Mouse (Mus musculus) c-Kit-positive CD71-positive TER-119-positive erythroid progenitor cells, embryonic 14.5 days (primary cell): ENCODE results near the gene Nsmf.

ENCODE experiments used
- DNase-seq: peaks from one replicate; pipeline ENCODE4 v3.0.0-alpha.2; 2013; ENCODE audit warnings: low spot score

The Nsmf gene

GRCm38 (mm10) chr2:25087842-25088241 is 33.7 kb downstream of the Nsmf start:
- DNase-seq = no peak

DNA sequence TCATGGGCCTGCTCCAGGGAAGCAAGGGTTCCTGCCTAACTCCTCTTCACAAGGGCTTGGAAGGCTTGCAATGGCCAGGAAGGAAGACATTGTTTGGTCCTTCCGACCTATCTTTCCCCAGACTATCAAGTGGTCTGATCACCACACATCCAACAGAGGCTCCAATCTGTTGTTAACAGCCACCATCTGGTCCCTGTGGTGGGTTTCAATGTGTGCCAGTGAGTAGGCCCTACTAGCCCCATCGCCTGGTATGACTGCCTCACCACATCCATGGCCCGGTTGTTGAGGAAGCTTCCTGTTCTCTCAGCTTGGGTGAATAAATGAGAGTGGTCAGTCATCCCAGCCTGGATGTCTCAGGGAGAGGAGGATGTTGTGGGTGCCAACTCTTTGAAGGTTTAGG is 34.5 kb downstream of the Nsmf start:
- no peak for DNase-seq

- no peak for DNase-seq
Observed at GRCm38 (mm10) chr2:25094785-25095108, 40.6 kb downstream of the Nsmf start.

DNA sequence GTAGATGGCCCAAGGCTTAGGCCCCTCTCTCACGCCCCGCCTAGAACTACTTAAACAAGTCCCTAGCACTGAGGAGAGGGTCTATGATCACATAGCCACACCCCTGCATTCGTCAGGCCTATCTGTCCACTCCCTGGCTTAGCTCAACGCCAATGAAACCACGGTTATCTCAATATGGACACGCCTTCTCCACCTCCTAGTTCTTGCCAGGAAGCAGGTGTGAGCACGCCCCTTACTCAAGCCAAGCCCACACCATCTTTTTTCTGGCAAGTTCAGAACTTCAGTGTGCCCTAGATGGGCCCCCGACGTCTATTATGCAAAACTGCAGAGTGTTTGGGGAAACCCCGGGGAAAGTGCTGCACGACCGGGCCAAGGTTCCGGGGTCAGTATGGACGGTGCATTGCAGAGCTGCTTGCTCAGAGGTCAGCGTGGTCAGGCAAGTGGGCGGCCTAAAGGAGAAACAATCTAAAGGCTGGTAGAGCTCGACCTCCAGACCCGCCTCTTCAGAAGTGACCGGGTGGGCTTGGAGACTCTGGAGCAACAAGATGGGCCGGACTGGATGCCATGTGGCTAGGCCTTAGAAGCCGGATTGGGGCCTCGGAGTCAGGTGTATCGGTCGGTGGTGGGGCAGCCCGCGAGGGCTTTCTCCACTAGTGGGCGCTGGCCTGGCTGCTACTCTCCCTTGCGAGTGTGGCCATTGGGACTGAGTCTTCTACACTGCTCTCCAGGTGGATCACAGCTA is 41.1 kb downstream of the Nsmf start, which contains the start of gene Noxa1:
TSS of gene Noxa1 (minus strand) at position 41 of the 742 bp plus-strand sequence.
- no peak for DNase-seq

GRCm38 (mm10) chr2:25098005-25098615 is 44.0 kb downstream of the Nsmf start:
- DNase-seq = no peak

DNA sequence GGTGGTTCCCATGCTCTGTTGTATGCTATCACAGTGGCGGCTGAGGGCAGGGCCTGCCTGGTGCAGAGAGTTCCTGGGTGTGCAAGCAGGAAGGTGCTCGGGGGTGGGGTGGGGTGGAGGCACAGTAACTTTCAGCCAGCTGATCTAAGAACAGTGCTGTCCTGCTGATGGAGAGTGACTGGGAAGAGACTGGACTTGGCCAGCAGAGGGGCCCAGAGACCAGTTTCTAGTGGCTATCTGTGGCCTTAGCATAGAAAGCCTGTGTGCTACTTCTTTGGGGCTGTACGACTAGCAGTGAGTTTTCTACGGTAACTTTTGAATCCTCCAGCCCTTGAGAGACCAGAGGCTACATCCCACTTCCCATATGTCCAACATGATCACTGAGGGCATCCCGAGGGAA is 44.8 kb downstream of the Nsmf start:
- no peak for DNase-seq

- DNase-seq = no peak
Observed at GRCm38 (mm10) chr2:25099703-25100102, 45.5 kb downstream of the Nsmf start.

DNA sequence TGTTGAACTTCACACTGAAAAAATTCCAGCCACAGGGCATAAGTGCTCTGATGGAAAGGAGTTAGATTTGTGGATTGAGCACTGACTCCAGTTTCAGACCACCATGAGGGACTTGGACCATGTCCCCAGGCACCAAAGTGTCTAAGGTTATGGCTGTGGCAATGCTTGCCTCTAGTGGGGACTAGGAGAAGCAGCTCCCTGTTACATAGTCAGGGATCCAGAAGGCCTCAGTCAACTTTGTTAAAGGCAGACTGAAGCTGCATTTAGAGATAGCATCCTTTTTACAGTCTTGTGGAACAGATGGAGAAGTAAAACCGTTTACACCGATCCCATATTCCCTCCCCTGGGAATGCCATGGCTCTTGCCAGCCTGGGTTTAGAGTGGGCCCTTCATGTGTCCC is 50.0 kb downstream of the Nsmf start:
- no peak for DNase-seq

DNA sequence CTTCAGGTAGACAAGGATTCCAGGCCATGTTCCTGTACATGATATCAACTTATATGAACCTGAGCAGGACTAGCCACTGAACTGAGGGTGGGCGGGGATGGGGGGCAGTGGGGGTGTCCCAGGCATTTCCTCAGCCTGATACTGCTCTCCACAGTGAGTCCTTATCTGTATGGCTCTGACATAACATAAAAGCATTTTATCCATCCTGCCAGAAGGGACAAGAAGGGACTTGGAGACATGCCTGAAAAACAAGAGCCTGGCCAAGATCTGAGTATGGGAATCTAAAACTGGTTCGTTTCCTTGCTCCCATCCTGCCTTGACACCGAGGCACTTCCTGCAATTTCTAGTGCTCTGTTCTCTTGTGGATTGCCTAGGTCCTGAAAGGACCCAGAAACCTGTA is 51.9 kb downstream of the Nsmf start:
- DNase-seq = no peak

- DNase-seq = no peak
Observed at GRCm38 (mm10) chr2:25109487-25109886, 55.3 kb downstream of the Nsmf start.

DNA sequence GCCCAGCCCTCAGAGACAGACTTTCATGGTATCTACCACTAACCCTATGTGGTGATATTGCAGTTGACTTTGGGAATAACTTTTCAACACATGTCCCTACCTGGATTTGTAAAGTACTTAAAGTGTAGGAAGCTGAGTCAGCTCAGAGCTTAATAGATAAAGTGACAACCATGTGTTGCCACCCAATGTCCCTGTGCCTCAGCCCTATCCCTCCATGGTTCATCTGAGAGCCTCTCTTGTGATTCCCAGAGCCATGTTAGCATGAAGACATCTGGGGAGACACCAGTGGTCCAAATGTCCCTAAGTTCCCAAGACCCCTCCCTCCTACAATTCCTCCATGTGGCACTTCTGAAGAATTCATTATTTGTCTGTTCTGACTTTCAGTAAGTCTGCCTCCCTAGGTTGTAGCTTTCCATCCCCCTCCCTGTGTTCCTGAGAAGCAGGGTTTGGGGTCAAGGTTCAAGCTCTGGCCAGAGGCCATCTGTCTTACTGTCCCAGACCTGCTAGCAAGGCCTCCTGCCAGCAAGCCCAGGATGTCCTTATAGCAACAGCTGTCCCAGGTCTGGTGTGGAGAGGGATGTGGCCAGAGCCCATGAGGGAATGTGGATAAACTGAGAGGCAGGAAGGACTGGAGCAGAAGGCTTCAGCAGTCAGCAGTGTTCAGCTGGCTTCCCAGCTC is 56.5 kb downstream of the Nsmf start:
- no peak for DNase-seq

GRCm38 (mm10) chr2:25111184-25111791 is 57.1 kb downstream of the Nsmf start:
- peak; percentile 37 for DNase-seq
